Mouse (Mus musculus) thymus, adult 2 months (tissue): Measurements from ENCODE around the gene Srarp.

Source experiments
- CTCF ChIP-seq: fragments of 200-500 bp; IDR thresholded peaks from 2 replicates; pipeline ENCODE4 v1.5.1; 2012; ENCODE audit warnings: mild to moderate bottlenecking, control low read depth, low read length, moderate library complexity, borderline replicate concordance; ENCODE audit not compliant: control insufficient read depth, poor library complexity, insufficient read depth; ENCODE audit errors: extremely low read depth
- POLR2A ChIP-seq: fragments of 200-500 bp; IDR thresholded peaks from 2 replicates; pipeline ENCODE4 v1.6.1; 2012; ENCODE audit warnings: mild to moderate bottlenecking, low read length, control low read depth, moderate library complexity; ENCODE audit not compliant: control insufficient read depth, poor library complexity, insufficient read depth; ENCODE audit errors: extremely low read depth

DNA sequence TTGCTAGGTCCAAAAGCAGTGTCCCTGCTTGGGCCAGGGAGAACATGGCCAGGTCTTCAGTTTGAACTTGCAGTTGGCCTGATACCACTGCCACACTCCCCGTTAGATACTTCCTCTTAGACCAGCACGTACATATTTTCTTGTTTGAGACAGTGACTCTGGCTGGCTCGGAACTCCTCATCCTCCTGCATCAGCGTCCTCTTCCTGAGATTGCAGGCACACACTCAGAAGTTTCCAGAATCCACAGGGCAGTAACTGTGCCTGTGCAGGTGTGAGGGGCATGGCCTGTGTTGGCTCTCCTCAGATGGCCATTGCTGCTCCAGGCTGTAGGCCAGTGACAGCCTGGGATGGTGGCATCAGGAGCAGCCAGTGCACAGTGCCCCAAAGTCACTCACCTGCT, 24.6 kb upstream of the Srarp start:
- TF ChIP-seq CTCF (no peak), POLR2A (no peak)
